Mouse (Mus musculus) liver, adult 2 months (tissue): Measurements from ENCODE around the gene Zfp454. TPM values are rescaled to one million over a fixed set of nuclear protein-coding genes. Genes with fewer than 3 reads are reported as not detected.

Source experiments
- DNase-seq: peaks from one replicate; pipeline ENCODE4 v3.0.0-alpha.2; 2011; ENCODE audit warnings: low read depth, low spot score; ENCODE audit errors: extremely low read depth
- H3K27ac ChIP-seq: fragments of 200-500 bp; replicated peaks from 2 replicates; pipeline ENCODE4 v1.5.1; 2012; ENCODE audit warnings: low read depth, mild to moderate bottlenecking, control low read depth, inconsistent platforms, low read length; ENCODE audit not compliant: insufficient read depth
- H3K27me3 ChIP-seq: fragments of 200-500 bp; 2 replicates; pipeline ENCODE4 v1.6.1; 2012; ENCODE audit warnings: mild to moderate bottlenecking, moderate library complexity, low read length, inconsistent platforms; ENCODE audit not compliant: control insufficient read depth, insufficient read depth
- H3K36me3 ChIP-seq: fragments of 200-500 bp; 2 replicates; pipeline ENCODE4 v1.6.1; 2012; ENCODE audit warnings: low read length, inconsistent platforms; ENCODE audit not compliant: control insufficient read depth, insufficient read depth
- H3K4me1 ChIP-seq: fragments of 200-500 bp; 2 replicates; pipeline ENCODE4 v1.6.1; 2011; ENCODE audit warnings: low read length; ENCODE audit not compliant: control insufficient read depth, insufficient read depth
- H3K4me3 ChIP-seq: fragments of 200-500 bp; 2 replicates; pipeline ENCODE4 v1.5.1; 2011; ENCODE audit warnings: low read depth, mild to moderate bottlenecking, control low read depth, low read length, moderate library complexity; ENCODE audit not compliant: insufficient read depth
- H3K79me2 ChIP-seq: fragments of 200-500 bp; 2 replicates; pipeline ENCODE4 v1.6.1; 2012; ENCODE audit warnings: inconsistent platforms, mild to moderate bottlenecking, low read length, moderate library complexity; ENCODE audit not compliant: control insufficient read depth, insufficient read depth
- H3K9ac ChIP-seq: fragments of 200-500 bp; 2 replicates; pipeline ENCODE4 v1.6.1; 2012; ENCODE audit warnings: low read depth, mild to moderate bottlenecking, control low read depth, inconsistent platforms, low read length
- CTCF ChIP-seq: fragments of 200-500 bp; IDR thresholded peaks from 2 replicates; pipeline ENCODE4 v1.5.1; 2011; ENCODE audit warnings: low read depth, low read length, control low read depth
- POLR2A ChIP-seq: fragments of 200-500 bp; IDR thresholded peaks from 2 replicates; pipeline ENCODE4 v1.6.1; 2011; ENCODE audit warnings: low read length, control low read depth; ENCODE audit not compliant: insufficient read depth; ENCODE audit errors: extremely low read depth
- WGBS: fragments of 180-500 bp; shearing (Covaris S2); methylation state at CpG from one replicate; pipeline ENCODE4 v1.1.7; 2018; 5-methylcytosine and 5-hydroxymethylcytosine counted together
- polyA plus RNA-seq: library from polyadenylated mRNA; depleted of rRNA; stranded (reverse); fragments of >200 nt; gene quantifications from 2 replicates; pipeline ENCODE4 v1.2.3, GENCODE M21; 2012; rRNA removed
- total RNA-seq: library from RNA; depleted of rRNA; stranded (reverse); fragments of >200 nt; gene quantifications from 2 replicates; pipeline ENCODE4 v1.2.3, GENCODE M21; 2014; rRNA removed

The Zfp454 gene
- total and polyA plus RNA-seq, 2 experiments: 0.74 to 0.95 TPM

- no peaks in the 10 kb centered on the region for H3K36me3 ChIP-seq
- H3K4me3 ChIP-seq: peak within 1 kb of the TSS; percentile 81
- H3K9ac ChIP-seq: peak within 1 kb of the TSS; percentile 73
- no peaks in the 10 kb centered on the region for H3K27me3 ChIP-seq
- DNase-seq: peak; percentile 70
- H3K4me1 ChIP-seq: peaks cover 4% of the 10 kb centered on the region
- H3K27ac ChIP-seq: no peak within 1 kb of the TSS
- H3K79me2 ChIP-seq: no peaks in the 10 kb centered on the region
- 4% methylated on average over 45 of the region's 45 CpGs for WGBS
- TF ChIP-seq CTCF (no peak), POLR2A (0 out of 2 replicates have a peak, but pooled peaks have one; percentile 22)
Observed at GRCm38 (mm10) chr11:50827010-50827953, 60.2 kb downstream of the Zfp454 start, which contains the start of gene Zfp354c. Gene Zfp354c, minus strand, starts transcription at chr11:50827724.

GRCm38 (mm10) chr11:50826214-50826613 lies 61.2 kb downstream of the Zfp454 start:
- no peak for DNase-seq
- peaks cover 4% of the 10 kb centered on the region for H3K4me1 ChIP-seq
- TF ChIP-seq CTCF (no peak), POLR2A (no peak)
- 78% methylated on average over 2 of the region's 2 CpGs for WGBS
- H3K4me3 ChIP-seq: no peak overlapping the region
- H3K79me2 ChIP-seq: no peaks in the 10 kb centered on the region
- no peak overlapping the region for H3K9ac ChIP-seq
- no peaks in the 10 kb centered on the region for H3K36me3 ChIP-seq
- H3K27ac ChIP-seq: no peak overlapping the region
- no peaks in the 10 kb centered on the region for H3K27me3 ChIP-seq

Other genes starting within 250 kb of the Zfp454 start
- 0.28 and 0.34 TPM in 2 replicates for gene Zfp354c, start 59.9 kb downstream of the Zfp454 start, total RNA-seq
- gene Zfp354c, start 59.9 kb downstream of the Zfp454 start, polyA plus RNA-seq: 0.05 and 0.10 TPM in 2 replicates
- gene Zfp879, start 46.1 kb downstream of the Zfp454 start, total RNA-seq: 0.40 and 0.74 TPM in 2 replicates
- 0.07 and 0.24 TPM in 2 replicates for gene Zfp879, start 46.1 kb downstream of the Zfp454 start, polyA plus RNA-seq
- not detected in 2 replicates for gene Grm6, start 37.0 kb downstream of the Zfp454 start, total RNA-seq
- 0.06 TPM in 1 of 2 replicates, not detected in the other for gene Grm6, start 37.0 kb downstream of the Zfp454 start, polyA plus RNA-seq
- 4.3 and 5.1 TPM in 2 replicates for gene Zfp2, start 28.5 kb upstream of the Zfp454 start, total RNA-seq
- gene Zfp2, start 28.5 kb upstream of the Zfp454 start, polyA plus RNA-seq: 1.1 and 1.5 TPM in 2 replicates
- 1.7 and 3.4 TPM in 2 replicates for gene Zfp354b, start 44.0 kb upstream of the Zfp454 start, total RNA-seq
- 0.38 and 0.50 TPM in 2 replicates for gene Zfp354b, start 44.0 kb upstream of the Zfp454 start, polyA plus RNA-seq
- gene 4933414I15Rik, start 56.1 kb upstream of the Zfp454 start, total RNA-seq: not detected in 2 replicates
- not detected in 2 replicates for gene 4933414I15Rik, start 56.1 kb upstream of the Zfp454 start, polyA plus RNA-seq
- gene Prop1, start 66.1 kb upstream of the Zfp454 start, total RNA-seq: not detected in 2 replicates
- gene Prop1, start 66.1 kb upstream of the Zfp454 start, polyA plus RNA-seq: not detected in 2 replicates
- not detected in 2 replicates for gene Olfr1378, start 78.9 kb upstream of the Zfp454 start, total RNA-seq
- gene Olfr1378, start 78.9 kb upstream of the Zfp454 start, polyA plus RNA-seq: not detected in 2 replicates
- gene Olfr1377, start 94.3 kb upstream of the Zfp454 start, total RNA-seq: not detected in 2 replicates
- not detected in 2 replicates for gene Olfr1377, start 94.3 kb upstream of the Zfp454 start, polyA plus RNA-seq
- gene Olfr51, start 115.9 kb upstream of the Zfp454 start, total RNA-seq: not detected in 2 replicates
- gene Olfr51, start 115.9 kb upstream of the Zfp454 start, polyA plus RNA-seq: not detected in 2 replicates
- gene Olfr54, start 126.6 kb upstream of the Zfp454 start, total RNA-seq: not detected in 2 replicates
- gene Olfr54, start 126.6 kb upstream of the Zfp454 start, polyA plus RNA-seq: not detected in 2 replicates
- not detected in 2 replicates for gene Olfr1375, start 160.5 kb upstream of the Zfp454 start, total RNA-seq
- not detected in 2 replicates for gene Olfr1375, start 160.5 kb upstream of the Zfp454 start, polyA plus RNA-seq
- 3.1 and 3.6 TPM in 2 replicates for gene Zfp354a, start 171.6 kb upstream of the Zfp454 start, total RNA-seq
- 1.6 and 1.9 TPM in 2 replicates for gene Zfp354a, start 171.6 kb upstream of the Zfp454 start, polyA plus RNA-seq